Mouse (Mus musculus) heart, postnatal 0 days (tissue): Measurements from ENCODE around the gene Ndufc2.

Experiments
- CTCF ChIP-seq: IDR thresholded peaks from 2 replicates; pipeline ENCODE4 v1.5.1; 2016; ENCODE audit warnings: antibody characterized with exemption, control low read depth, low read depth
- EP300 ChIP-seq: IDR thresholded peaks from 2 replicates; pipeline ENCODE4 v1.6.1; 2016; ENCODE audit warnings: antibody characterized with exemption, low read depth

GRCm38 (mm10) chr7:97452196-97452595 is 52.4 kb downstream of the Ndufc2 start:
- TF ChIP-seq EP300 (no peak), CTCF (no peak)
